Mouse (Mus musculus) spleen, adult 2 months (tissue): ENCODE measurements around the gene Rsrc1. TPM values are rescaled to one million over a fixed set of nuclear protein-coding genes. Genes with fewer than 3 reads are reported as not detected.

Experiments
- DNase-seq, 2 experiments: peaks; one replicate each; pipeline versions ENCODE4 v3.0.0 to v3.0.0-alpha.2; 2012 to 2021; ENCODE audit warnings: low spot score in 2 of 2, low read depth in 1 of 2
- H3K27ac ChIP-seq: fragments of 200-500 bp; 2 replicates; pipeline ENCODE4 v1.5.1; 2012; ENCODE audit warnings: low read length, inconsistent platforms; ENCODE audit not compliant: insufficient read depth
- H3K27me3 ChIP-seq: fragments of 200-500 bp; 2 replicates; pipeline ENCODE4 v1.6.1; 2012; ENCODE audit warnings: mild to moderate bottlenecking, moderate library complexity, low read length, inconsistent platforms; ENCODE audit not compliant: control insufficient read depth, insufficient read depth
- H3K36me3 ChIP-seq: fragments of 200-500 bp; 2 replicates; pipeline ENCODE4 v1.6.1; 2012; ENCODE audit warnings: mild to moderate bottlenecking, low read length, inconsistent platforms; ENCODE audit not compliant: control insufficient read depth, insufficient read depth
- H3K4me1 ChIP-seq: fragments of 200-500 bp; 2 replicates; pipeline ENCODE4 v1.6.1; 2011; ENCODE audit warnings: inconsistent platforms; ENCODE audit not compliant: control insufficient read depth, insufficient read depth, insufficient read length
- H3K4me3 ChIP-seq: fragments of 200-500 bp; 2 replicates; pipeline ENCODE4 v1.5.1; 2011; ENCODE audit warnings: mild to moderate bottlenecking, inconsistent platforms; ENCODE audit not compliant: insufficient read depth, insufficient read length; ENCODE audit errors: extremely low read depth
- CTCF ChIP-seq: fragments of 200-500 bp; IDR thresholded peaks from 2 replicates; pipeline ENCODE4 v1.5.1; 2011; ENCODE audit warnings: mild to moderate bottlenecking, inconsistent platforms; ENCODE audit not compliant: insufficient read depth, insufficient read length, insufficient replicate concordance; ENCODE audit errors: extremely low read depth
- POLR2A ChIP-seq: fragments of 200-500 bp; IDR thresholded peaks from 2 replicates; pipeline ENCODE4 v1.6.1; 2011; ENCODE audit warnings: low read depth, low read length, inconsistent platforms
- WGBS: fragments of 180-500 bp; shearing (Covaris S2); methylation state at CpG from one replicate; pipeline ENCODE4 v1.1.7; 2018; 5-methylcytosine and 5-hydroxymethylcytosine counted together
- polyA plus RNA-seq: library from polyadenylated mRNA; depleted of rRNA; stranded (reverse); fragments of >200 nt; gene quantifications from 2 replicates; pipeline ENCODE4 v1.2.3, GENCODE M21; 2012

Gene Rsrc1
- polyA plus RNA-seq, 1 experiment = 2.1 TPM

DNA sequence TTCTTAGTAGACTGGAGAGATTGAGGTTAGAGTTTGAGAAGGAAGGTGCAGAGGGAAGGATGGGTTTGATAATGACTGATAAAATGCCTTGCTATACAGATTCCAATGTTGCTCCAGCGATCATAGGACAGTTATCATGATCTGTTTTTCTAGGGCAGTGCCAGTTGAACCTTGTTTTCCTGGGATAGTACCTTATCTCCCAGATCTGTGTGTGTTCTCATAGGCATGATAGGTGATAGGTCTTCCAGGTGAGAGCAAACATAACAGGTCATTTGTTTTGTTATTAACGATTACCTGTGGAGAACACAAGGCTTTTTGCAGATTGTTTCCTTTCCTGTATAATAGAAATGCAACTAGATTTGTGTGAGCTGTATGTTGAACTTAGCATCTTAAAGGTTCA, 94.3 kb downstream of the Rsrc1 start:
- Histone ChIP-seq H3K27me3 (no peaks in the 10 kb centered on the region), H3K27ac (no peak overlapping the region), H3K36me3 (no peaks in the 10 kb centered on the region; the same call in 1 of the 2 replicates), H3K4me1 (no peaks in the 10 kb centered on the region), H3K4me3 (no peak overlapping the region)
- no peak for DNase-seq
- TF ChIP-seq CTCF (no peak), POLR2A (no peak)
- WGBS = 92% methylated on average over 2 of the region's 2 CpGs

DNA sequence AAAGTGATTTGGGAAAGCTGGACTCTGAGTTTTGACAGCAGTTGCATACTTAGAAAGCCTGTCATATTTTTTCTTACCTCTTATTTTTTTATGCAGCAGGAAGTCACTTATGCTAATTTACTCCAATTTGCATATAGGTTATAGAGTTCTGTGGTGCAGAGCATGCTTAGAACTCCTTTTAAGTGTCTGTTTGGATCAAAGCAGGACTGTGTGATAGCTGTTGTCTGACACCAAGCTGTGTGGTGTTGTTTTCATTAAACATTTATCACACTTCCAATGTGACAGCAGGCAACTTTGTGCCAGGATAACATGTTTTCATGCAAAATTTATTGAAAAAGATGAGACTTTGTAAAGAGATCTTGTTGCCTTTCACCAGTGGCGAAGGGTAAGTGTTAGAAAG, 103.6 kb downstream of the Rsrc1 start:
- no peaks in the 10 kb centered on the region for H3K27me3 ChIP-seq
- TF ChIP-seq CTCF (no peak), POLR2A (no peak)
- no peak overlapping the region for H3K4me3 ChIP-seq
- no peaks in the 10 kb centered on the region for H3K36me3 ChIP-seq
- H3K27ac ChIP-seq = no peak overlapping the region
- no peaks in the 10 kb centered on the region; the same call in 1 of the 2 replicates for H3K4me1 ChIP-seq
- no peak for DNase-seq
- 99% methylated on average over 1 of the region's 1 CpGs for WGBS

DNA sequence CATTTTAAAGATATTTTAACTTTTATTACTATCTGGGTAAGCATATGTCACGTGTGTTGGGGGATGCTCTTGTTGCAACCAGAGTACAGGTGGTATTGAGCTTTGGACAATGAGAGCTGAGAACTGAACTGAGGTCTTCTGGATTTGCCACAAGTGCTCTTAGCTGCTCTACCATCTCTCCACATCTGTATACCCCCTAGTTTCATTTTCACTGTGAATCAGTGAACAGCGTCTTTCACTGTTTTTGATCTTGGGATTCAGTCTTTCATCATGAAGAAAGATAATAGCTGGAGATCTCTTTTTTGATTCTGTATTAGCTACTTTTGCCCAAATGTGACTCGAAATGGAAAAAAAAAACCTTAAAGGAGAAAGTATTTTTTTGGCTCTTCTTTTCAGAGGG, 127.2 kb downstream of the Rsrc1 start:
- no peaks in the 10 kb centered on the region for H3K4me1 ChIP-seq
- H3K4me3 ChIP-seq = no peak overlapping the region
- no peak overlapping the region for H3K27ac ChIP-seq
- DNase-seq = no peak
- TF ChIP-seq POLR2A (no peak), CTCF (no peak)
- no peaks in the 10 kb centered on the region for H3K36me3 ChIP-seq
- WGBS = 84% methylated on average over 3 of the region's 3 CpGs
- no peaks in the 10 kb centered on the region for H3K27me3 ChIP-seq

DNA sequence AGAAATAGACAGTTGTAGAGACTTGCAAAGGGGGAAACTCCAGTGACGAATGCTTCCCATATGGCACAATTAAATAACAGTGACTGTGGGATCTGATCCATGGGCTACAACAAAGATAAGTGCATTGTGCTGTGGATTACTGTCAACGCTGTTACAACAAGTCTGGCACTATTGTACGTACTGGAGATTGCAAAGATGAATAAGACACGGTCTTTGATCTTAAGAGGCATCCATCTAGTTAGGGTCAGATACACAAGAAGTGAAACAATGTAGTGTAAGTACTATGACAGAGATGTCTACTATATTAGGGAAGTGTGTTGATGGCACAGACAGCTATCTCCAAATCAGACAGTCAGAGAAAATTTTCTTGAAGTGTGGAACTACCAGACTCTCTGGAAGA, 135.1 kb downstream of the Rsrc1 start:
- 91% methylated on average over 4 of the region's 4 CpGs for WGBS
- Histone ChIP-seq H3K4me1 (no peaks in the 10 kb centered on the region), H3K4me3 (no peak overlapping the region), H3K36me3 (no peaks in the 10 kb centered on the region), H3K27ac (no peak overlapping the region), H3K27me3 (no peaks in the 10 kb centered on the region)
- DNase-seq = no peak
- TF ChIP-seq POLR2A (no peak), CTCF (no peak)

DNA sequence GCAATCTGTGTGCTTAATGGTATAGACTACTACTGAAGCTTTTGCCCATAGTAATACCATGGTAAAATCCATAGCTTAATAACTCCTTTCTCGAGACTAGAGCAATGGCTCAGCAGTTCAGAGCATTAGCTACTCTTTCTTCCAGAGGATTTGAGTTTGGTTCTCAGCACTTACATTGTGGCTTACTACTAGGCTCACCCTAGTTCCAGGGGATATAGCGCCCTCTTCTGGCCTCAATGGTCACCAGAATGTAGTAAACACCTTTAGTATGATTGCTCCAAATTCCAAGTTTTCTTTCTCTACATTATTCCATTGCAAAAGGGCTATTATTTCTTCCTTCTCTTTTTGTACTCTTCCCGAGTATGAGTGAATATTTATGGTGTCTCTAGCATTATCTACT, 151.3 kb downstream of the Rsrc1 start:
- no peak overlapping the region for H3K4me3 ChIP-seq
- WGBS = 88% methylated on average over 3 of the region's 3 CpGs
- no peak overlapping the region for H3K27ac ChIP-seq
- no peaks in the 10 kb centered on the region for H3K36me3 ChIP-seq
- no peaks in the 10 kb centered on the region for H3K27me3 ChIP-seq
- no peak for TF ChIP-seq CTCF
- TF ChIP-seq POLR2A = no peak
- H3K4me1 ChIP-seq = no peaks in the 10 kb centered on the region
- DNase-seq = no peak

DNA sequence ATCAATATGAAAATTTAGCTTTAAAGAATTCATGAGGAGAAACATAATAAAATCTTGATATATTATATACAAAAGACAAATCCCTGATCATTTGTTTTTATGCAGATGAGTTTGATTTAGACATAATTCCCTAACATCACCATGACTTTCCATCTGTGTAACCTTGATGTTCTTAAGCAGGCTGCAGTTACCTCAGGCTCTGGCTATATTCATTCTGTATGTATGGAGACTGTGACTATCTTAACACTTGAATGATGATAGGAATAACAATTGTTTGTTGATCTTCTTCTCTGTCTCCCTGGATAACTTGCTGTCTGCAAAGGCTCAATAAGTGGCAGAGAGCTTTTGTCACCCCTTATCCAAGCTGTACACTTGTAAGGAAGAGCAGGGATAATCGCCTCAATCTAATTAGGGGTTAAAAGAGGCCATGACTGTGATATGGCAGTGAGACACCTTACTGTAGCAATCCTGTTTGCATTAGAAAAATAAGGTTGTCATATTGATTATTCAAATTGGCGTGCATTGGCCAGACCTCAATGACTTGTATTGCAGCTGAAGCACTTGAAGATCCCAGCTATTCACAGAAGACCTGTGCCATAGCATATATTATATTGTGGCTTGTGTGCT, 154.7 kb downstream of the Rsrc1 start:
- H3K4me1 ChIP-seq = no peaks in the 10 kb centered on the region
- DNase-seq = no peak
- H3K27me3 ChIP-seq = no peaks in the 10 kb centered on the region
- H3K4me3 ChIP-seq = no peak overlapping the region
- no peak overlapping the region for H3K27ac ChIP-seq
- no peak for TF ChIP-seq CTCF
- TF ChIP-seq POLR2A = no peak
- H3K36me3 ChIP-seq = no peaks in the 10 kb centered on the region
- WGBS = 92% methylated on average over 2 of the region's 2 CpGs

DNA sequence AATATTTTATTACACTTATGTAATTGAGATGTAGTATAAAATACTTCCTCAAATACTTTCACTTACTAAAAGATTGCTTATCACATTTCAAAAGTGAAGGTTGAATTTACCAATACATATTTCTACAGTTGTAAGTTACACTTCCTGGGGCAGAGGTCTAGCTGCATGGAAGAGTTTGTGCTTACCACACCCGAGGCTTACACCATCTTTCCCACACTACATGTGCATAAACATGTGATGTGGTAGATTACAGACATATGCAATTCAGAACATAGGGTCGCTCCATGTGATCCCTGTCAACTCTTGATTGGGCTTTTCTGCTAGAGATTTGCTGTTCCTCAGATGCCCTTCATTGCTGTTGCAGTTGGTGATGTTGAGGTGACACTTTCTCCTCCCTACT, 163.8 kb downstream of the Rsrc1 start:
- Histone ChIP-seq H3K36me3 (no peaks in the 10 kb centered on the region), H3K27ac (no peak overlapping the region), H3K4me3 (no peak overlapping the region), H3K27me3 (no peaks in the 10 kb centered on the region), H3K4me1 (no peaks in the 10 kb centered on the region)
- DNase-seq = no peak
- TF ChIP-seq POLR2A (no peak), CTCF (no peak)
- WGBS = 76% methylated on average over 2 of the region's 2 CpGs

DNA sequence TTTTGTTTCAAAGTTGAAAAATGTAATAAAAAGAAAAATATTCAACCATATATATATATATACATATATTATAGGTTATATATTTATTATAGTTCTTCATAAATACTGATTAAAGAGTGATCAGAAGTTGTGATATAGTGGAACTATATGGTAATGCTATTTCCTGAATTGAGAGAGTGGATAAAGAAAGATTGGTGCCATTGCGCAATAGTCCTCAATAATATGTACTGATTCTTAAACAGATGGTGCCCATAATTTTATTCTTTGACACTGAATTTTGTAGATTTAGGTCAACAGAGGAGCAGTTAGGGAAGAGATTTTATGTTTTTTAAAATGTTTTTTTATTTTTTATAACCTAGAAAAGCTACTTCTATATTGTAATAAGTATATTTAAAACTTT, 165.1 kb downstream of the Rsrc1 start:
- no peak overlapping the region for H3K4me3 ChIP-seq
- no peak for DNase-seq

More for the DNA sequence above, 165.1 kb downstream of the Rsrc1 start:
- WGBS = 98% methylated on average over 1 of the region's 1 CpGs
- TF ChIP-seq CTCF = no peak
- no peak for TF ChIP-seq POLR2A
- Histone ChIP-seq H3K4me1 (no peaks in the 10 kb centered on the region), H3K36me3 (no peaks in the 10 kb centered on the region), H3K27ac (no peak overlapping the region), H3K27me3 (no peaks in the 10 kb centered on the region)
